Mouse (Mus musculus) heart, adult 2 months (tissue): Measurements from ENCODE around the gene Gm10198. TPM values are rescaled to one million over a fixed set of nuclear protein-coding genes. Genes with fewer than 3 reads are reported as not detected.

Experiments
- DNase-seq, 2 experiments: peaks; one replicate each; pipeline ENCODE4 v3.0.0; 2021
- H3K27ac ChIP-seq: fragments of 200-600 bp; 2 replicates; pipeline ENCODE4 v1.8.1; 2022
- H3K27me3 ChIP-seq: fragments of 200-500 bp; 2 replicates; pipeline ENCODE4 v1.6.1; 2012; ENCODE audit warnings: mild to moderate bottlenecking, low read length, inconsistent platforms, mixed read lengths; ENCODE audit not compliant: control insufficient read depth, insufficient read depth
- H3K36me3 ChIP-seq: fragments of 200-500 bp; 2 replicates; pipeline ENCODE4 v1.6.1; 2012; ENCODE audit warnings: low read length, inconsistent platforms; ENCODE audit not compliant: control insufficient read depth, insufficient read depth
- H3K4me1 ChIP-seq: fragments of 200-500 bp; 2 replicates; pipeline ENCODE4 v1.6.1; 2011; ENCODE audit warnings: low read length; ENCODE audit not compliant: control insufficient read depth, insufficient read depth
- H3K4me3 ChIP-seq: fragments of 200-600 bp; 2 replicates; pipeline ENCODE4 v1.8.1; 2022
- H3K79me2 ChIP-seq: fragments of 200-500 bp; replicated peaks from 2 replicates; pipeline ENCODE4 v1.6.1; 2012; ENCODE audit warnings: mild to moderate bottlenecking, inconsistent platforms, low read length, moderate library complexity, mixed read lengths; ENCODE audit not compliant: control insufficient read depth, insufficient read depth
- H3K9ac ChIP-seq: fragments of 200-500 bp; 2 replicates; pipeline ENCODE4 v1.6.1; 2012; ENCODE audit warnings: low read depth, mild to moderate bottlenecking, control low read depth, inconsistent platforms, low read length, mixed read lengths
- CTCF ChIP-seq: fragments of 200-600 bp; IDR thresholded peaks from 2 replicates; pipeline ENCODE4 v1.8.1; 2022; ENCODE audit warnings: antibody characterized with exemption, mild to moderate bottlenecking, moderate library complexity
- EP300 ChIP-seq: fragments of 200-500 bp; IDR thresholded peaks from 2 replicates; pipeline ENCODE4 v1.6.1; 2011; ENCODE audit warnings: low read depth, low read length, control low read depth; ENCODE audit not compliant: insufficient read depth
- POLR2A ChIP-seq: fragments of 200-500 bp; IDR thresholded peaks from 2 replicates; pipeline ENCODE4 v1.6.1; 2011; ENCODE audit warnings: mild to moderate bottlenecking, low read depth, low read length, control low read depth; ENCODE audit not compliant: insufficient read depth
- WGBS: fragments of 180-500 bp; shearing (Covaris S2); methylation state at CpG from one replicate; pipeline ENCODE4 v1.1.7; 2018; 5-methylcytosine and 5-hydroxymethylcytosine counted together
- intact Hi-C: fragments of 180-260 bp; cut with DNase I; formaldehyde crosslinking; loops from one replicate; pipeline ENCODE4 v1.15.1; 2025
- polyA plus RNA-seq: library from polyadenylated mRNA; depleted of rRNA; stranded (reverse); fragments of >200 nt; gene quantifications from 2 replicates; pipeline ENCODE4 v1.2.3, GENCODE M21; 2012
- total RNA-seq, 2 experiments: library from RNA; stranded (reverse); gene quantifications; 2 replicates each; pipeline ENCODE4 v1.2.3; 2021

Gene Gm10198
- total and polyA plus RNA-seq, 3 experiments, result not detected

DNA sequence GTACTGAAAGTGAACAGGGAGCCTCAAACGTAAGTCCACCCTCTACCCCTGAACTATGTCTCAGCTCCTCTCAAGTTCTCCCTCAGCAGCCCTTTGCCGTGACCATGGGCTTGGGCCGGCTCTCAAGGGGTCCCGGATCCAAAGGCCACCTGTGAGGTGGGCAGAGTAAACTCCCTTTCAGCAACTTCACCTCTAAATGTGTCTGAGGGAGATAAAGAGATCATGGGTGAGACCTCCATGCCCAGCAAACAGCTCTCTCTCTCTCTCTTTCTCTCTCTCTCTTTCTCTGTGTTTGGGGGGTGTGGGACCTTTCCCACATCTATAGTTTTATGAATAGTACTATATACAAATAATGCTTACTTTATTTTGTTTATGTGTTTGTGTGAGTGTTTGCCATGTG lies 36.2 kb upstream of the Gm10198 start:
- Histone ChIP-seq H3K27ac (no peak overlapping the region), H3K79me2 (no peaks in the 10 kb centered on the region), H3K9ac (no peak overlapping the region), H3K4me3 (no peak overlapping the region), H3K36me3 (no peaks in the 10 kb centered on the region), H3K4me1 (no peaks in the 10 kb centered on the region), H3K27me3 (no peaks in the 10 kb centered on the region)
- WGBS, result 84% methylated on average over 4 of the region's 4 CpGs
- TF ChIP-seq EP300, result no peak
- TF ChIP-seq CTCF, result no peak
- TF ChIP-seq POLR2A, result no peak
- DNase-seq, result no peak
- intact Hi-C loops, result no loop called here

DNA sequence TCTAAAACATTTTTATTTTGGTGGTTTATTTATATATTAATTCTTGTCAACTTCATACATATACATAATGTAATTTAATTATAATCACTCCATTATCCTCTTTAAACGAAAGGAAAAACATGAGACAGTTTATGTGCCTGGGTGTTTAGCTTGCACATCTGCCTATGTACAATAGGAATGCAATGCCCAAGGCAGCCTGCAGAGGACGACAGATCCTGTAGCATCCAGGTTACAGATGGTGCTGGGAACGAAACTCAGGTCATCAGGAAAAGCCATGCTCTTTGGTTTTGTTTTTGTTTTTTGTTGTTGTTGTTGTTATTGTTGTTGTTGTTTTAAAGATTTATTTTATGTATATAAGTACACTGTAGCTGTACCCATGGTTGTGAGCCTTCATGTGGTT lies 32.4 kb upstream of the Gm10198 start:
- no peak overlapping the region for H3K4me3 ChIP-seq
- H3K9ac ChIP-seq, result no peak overlapping the region
- no peaks in the 10 kb centered on the region for H3K4me1 ChIP-seq
- no peak for DNase-seq
- no peaks in the 10 kb centered on the region for H3K79me2 ChIP-seq
- H3K27ac ChIP-seq, result no peak overlapping the region
- H3K36me3 ChIP-seq, result no peaks in the 10 kb centered on the region
- 90% methylated on average over 3 of the region's 3 CpGs for WGBS
- intact Hi-C loops, result no loop called here
- TF ChIP-seq POLR2A (no peak), CTCF (no peak), EP300 (no peak)
- H3K27me3 ChIP-seq, result no peaks in the 10 kb centered on the region

DNA sequence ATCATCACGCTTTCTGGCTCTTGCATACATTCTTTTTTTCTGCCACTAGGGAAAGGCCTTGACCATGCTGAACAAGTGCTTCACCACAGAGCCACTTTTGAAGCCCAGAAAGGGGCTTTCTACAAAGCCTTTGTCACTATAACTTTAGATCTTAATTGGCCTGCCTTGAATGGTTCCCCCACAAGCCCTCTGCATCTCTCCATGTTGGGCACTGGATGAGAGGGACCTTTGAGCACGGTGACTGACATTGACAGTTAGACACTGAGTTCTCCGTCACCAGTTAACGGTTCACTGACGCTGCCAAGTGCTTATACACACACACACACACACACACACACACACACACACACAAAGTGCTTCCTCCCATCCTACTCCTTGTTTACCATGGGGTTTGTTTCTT lies 30.0 kb upstream of the Gm10198 start:
- no peak for DNase-seq
- TF ChIP-seq EP300 (no peak), CTCF (no peak), POLR2A (no peak)
- Histone ChIP-seq H3K36me3 (no peaks in the 10 kb centered on the region), H3K9ac (no peak overlapping the region), H3K27me3 (no peaks in the 10 kb centered on the region), H3K4me1 (no peaks in the 10 kb centered on the region), H3K27ac (no peak overlapping the region), H3K79me2 (no peaks in the 10 kb centered on the region), H3K4me3 (no peak overlapping the region)
- 90% methylated on average over 5 of the region's 5 CpGs for WGBS
- intact Hi-C loops, result no loop called here

DNA sequence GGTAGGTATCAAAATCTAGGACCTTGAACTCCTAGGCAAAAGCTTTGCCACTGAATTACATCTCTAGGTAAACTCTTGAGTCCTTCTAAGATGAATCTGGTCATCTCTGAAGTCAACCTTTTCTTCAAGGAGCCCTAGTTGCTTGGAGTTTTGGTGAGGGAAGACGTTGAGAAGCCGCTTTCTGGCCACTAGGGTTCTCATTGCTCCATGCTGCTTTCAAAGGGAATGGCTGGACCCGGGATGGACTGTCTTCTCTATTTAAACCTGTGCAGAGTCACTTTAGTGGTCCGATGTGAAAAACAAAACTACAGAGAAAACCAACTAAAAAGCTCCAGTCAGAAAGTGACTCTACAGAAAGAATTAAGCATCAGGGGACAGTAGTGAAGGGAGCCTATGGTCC lies 18.4 kb upstream of the Gm10198 start:
- no peaks in the 10 kb centered on the region for H3K79me2 ChIP-seq
- no peaks in the 10 kb centered on the region for H3K36me3 ChIP-seq
- no peak overlapping the region for H3K9ac ChIP-seq
- DNase-seq, result no peak
- no peak for TF ChIP-seq EP300
- TF ChIP-seq CTCF, result peak; percentile 41
- H3K4me3 ChIP-seq, result no peak overlapping the region
- no peaks in the 10 kb centered on the region for H3K4me1 ChIP-seq
- H3K27me3 ChIP-seq, result no peaks in the 10 kb centered on the region
- no peak overlapping the region for H3K27ac ChIP-seq
- intact Hi-C loops, result no loop called here
- 24% methylated on average over 4 of the region's 4 CpGs for WGBS

DNA sequence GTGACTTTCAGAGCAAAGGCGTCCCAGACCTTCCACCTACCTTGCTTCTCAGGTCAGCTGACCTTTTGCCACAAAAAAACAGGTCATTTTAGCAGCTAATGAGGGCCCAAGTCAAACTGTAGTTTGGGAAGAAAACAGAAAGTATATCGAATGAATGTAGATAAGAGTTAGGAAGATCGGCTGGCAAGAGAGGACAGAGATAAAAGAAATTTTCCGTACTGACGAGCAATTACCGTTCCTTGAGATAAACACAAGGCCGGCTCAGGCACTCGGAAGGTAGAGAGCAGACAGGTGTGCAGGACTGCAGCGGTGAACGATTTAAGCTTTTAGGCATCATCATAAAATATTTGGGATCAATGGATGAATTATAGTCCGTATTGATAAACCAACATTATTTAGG lies 15.4 kb upstream of the Gm10198 start:
- Histone ChIP-seq H3K79me2 (no peaks in the 10 kb centered on the region), H3K4me3 (no peak overlapping the region), H3K9ac (no peak overlapping the region), H3K4me1 (no peaks in the 10 kb centered on the region), H3K27me3 (no peaks in the 10 kb centered on the region), H3K36me3 (no peaks in the 10 kb centered on the region), H3K27ac (no peak overlapping the region)
- no peak for TF ChIP-seq POLR2A
- TF ChIP-seq EP300, result no peak
- no peak for TF ChIP-seq CTCF
- DNase-seq, result no peak
- intact Hi-C loops, result no loop called here
- 67% methylated on average over 11 of the region's 11 CpGs for WGBS

DNA sequence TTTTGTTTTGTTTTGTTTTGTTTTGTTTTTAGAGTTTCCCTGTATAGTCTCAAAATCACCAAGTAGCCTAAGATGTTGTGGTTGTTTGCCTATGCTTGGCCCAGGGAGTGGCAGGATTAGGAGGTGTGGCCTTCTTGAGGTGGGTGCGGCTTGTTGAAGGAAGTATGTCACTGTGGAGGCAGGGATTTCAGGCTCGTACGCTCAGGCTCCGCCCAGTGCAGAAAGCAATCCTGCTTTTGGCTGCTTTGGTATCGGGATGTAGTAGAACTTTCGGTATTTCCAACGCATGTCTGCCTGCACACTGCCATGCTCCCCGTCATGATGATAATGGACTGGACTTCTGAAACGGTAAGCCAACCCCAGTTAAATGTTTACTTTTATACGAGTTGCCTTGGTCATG lies 12.5 kb upstream of the Gm10198 start:
- TF ChIP-seq POLR2A (no peak), EP300 (no peak), CTCF (no peak)
- DNase-seq, result no peak
- Histone ChIP-seq H3K4me1 (no peaks in the 10 kb centered on the region), H3K27ac (no peak overlapping the region), H3K79me2 (no peaks in the 10 kb centered on the region), H3K36me3 (no peaks in the 10 kb centered on the region), H3K9ac (no peak overlapping the region), H3K4me3 (no peak overlapping the region), H3K27me3 (no peaks in the 10 kb centered on the region)
- intact Hi-C loops, result no loop called here
- 91% methylated on average over 10 of the region's 10 CpGs for WGBS
